Mouse (Mus musculus) left cerebral cortex, postnatal 36 days (tissue): Measurements from ENCODE around the gene Tm6sf2. TPM values are rescaled to one million over a fixed set of nuclear protein-coding genes. Genes with fewer than 3 reads are reported as not detected.

Experiments used
- DNase-seq, 2 experiments: peaks; one replicate each; pipeline ENCODE4 v3.0.0; 2021 to 2022; ENCODE audit warnings: low spot score in 2 of 2, mixed read lengths in 1 of 2
- intact Hi-C: fragments of 180-260 bp; cut with DNase I; formaldehyde crosslinking; loops from one replicate; pipeline ENCODE4 v1.15.1; 2025
- microRNA-seq: library from miRNA; unstranded; fragments of <30 nt; microRNA quantifications from one replicate; pipeline ENCODE4 v1.2.0, GENCODE M21; 2022
- total RNA-seq, 2 experiments: library from RNA; stranded (reverse); gene quantifications; 2 replicates each; pipeline ENCODE4 v1.2.3; 2021

Gene Tm6sf2
- total RNA-seq, 2 experiments from 2014 or later = 1.5 TPM

GRCm38 (mm10) chr8:70129309-70129952, 56.7 kb downstream of the Tm6sf2 start:
- DNase-seq = peak; percentile 64 to 68
- intact Hi-C loops = loop anchor here (2.0 to 10.0 kb wide), 2 partner anchors 41 to 215 kb away; no protein-coding TSS in a partner anchor

Small RNAs within 50 kb of the gene (microRNA-seq; reads per million reads assigned to microRNA genes)
- gene Mir7066 = 23.6 reads per million, percentile 42 among the genes with 10 or more reads in this experiment

Other genes with a start within 250 kb of the Tm6sf2 start
- 10 to 100 TPM; 19.2 to 20.8 TPM for gene Pbx4, start 240.4 kb upstream of the Tm6sf2 start, total RNA-seq
- 1 to 10 TPM in 1 of 2 experiments, under 1 TPM in 1; 0.91 to 1.0 TPM for gene Cilp2, start 185.2 kb upstream of the Tm6sf2 start, total RNA-seq
- under 1 TPM in 1 of 2 experiments, not detected in 1; 0.32 TPM for gene Tssk6, start 170.7 kb upstream of the Tm6sf2 start, total RNA-seq
- gene Ndufa13, start 170.4 kb upstream of the Tm6sf2 start, total RNA-seq = 100 to 1,000 TPM; 144 to 161 TPM
- gene Yjefn3, start 170.2 kb upstream of the Tm6sf2 start, total RNA-seq = 10 to 100 TPM; 23.7 to 31.3 TPM
- gene Gatad2a, start 76.5 kb upstream of the Tm6sf2 start, total RNA-seq = 10 to 100 TPM; 27.3 to 27.6 TPM
- 10 to 100 TPM; 71.3 to 78.7 TPM for gene Mau2, start 30.2 kb upstream of the Tm6sf2 start, total RNA-seq
- gene Sugp1, start 30.1 kb upstream of the Tm6sf2 start, total RNA-seq = 10 to 100 TPM; 48.5 to 53.4 TPM
- gene Hapln4, start 10.5 kb downstream of the Tm6sf2 start, total RNA-seq = 10 to 100 TPM; 78.4 to 95.6 TPM
- 100 to 1,000 TPM; 192 to 201 TPM for gene Ncan, start 47.9 kb downstream of the Tm6sf2 start, total RNA-seq
- 10 to 100 TPM; 18.5 to 27.4 TPM for gene Nr2c2ap, start 58.4 kb downstream of the Tm6sf2 start, total RNA-seq
- 10 to 100 TPM; 12.7 to 16.7 TPM for gene Rfxank, start 66.2 kb downstream of the Tm6sf2 start, total RNA-seq
- gene Borcs8, start 66.6 kb downstream of the Tm6sf2 start, total RNA-seq = 10 to 100 TPM; 47.9 to 50.5 TPM
- under 1 TPM; 0.61 to 0.64 TPM for gene Mef2b, start 66.8 kb downstream of the Tm6sf2 start, total RNA-seq
- gene Tmem161a, start 99.4 kb downstream of the Tm6sf2 start, total RNA-seq = 10 to 100 TPM; 42.9 to 60.1 TPM
- 10 to 100 TPM; 29.7 to 45.9 TPM for gene Slc25a42, start 139.4 kb downstream of the Tm6sf2 start, total RNA-seq
- 100 to 1,000 TPM; 105 to 126 TPM for gene Sugp2, start 161.3 kb downstream of the Tm6sf2 start, total RNA-seq
- gene Armc6, start 161.5 kb downstream of the Tm6sf2 start, total RNA-seq = 10 to 100 TPM; 37.4 to 42.2 TPM
- 1 to 10 TPM; 9.1 to 9.6 TPM for gene Homer3, start 209.9 kb downstream of the Tm6sf2 start, total RNA-seq
- gene Ddx49, start 229.6 kb downstream of the Tm6sf2 start, total RNA-seq = 10 to 100 TPM; 47.8 to 49.8 TPM
- 100 to 1,000 TPM; 124 to 139 TPM for gene Cope, start 229.6 kb downstream of the Tm6sf2 start, total RNA-seq
- 100 to 1,000 TPM; 101 to 104 TPM for gene Cers1, start 242.9 kb downstream of the Tm6sf2 start, total RNA-seq